Mouse (Mus musculus) left cerebral cortex, postnatal 36 days (tissue): Measurements from ENCODE around the gene Fam222b. TPM values are rescaled to one million over a fixed set of nuclear protein-coding genes. Genes with fewer than 3 reads are reported as not detected.
A peak's percentile ranks its signal among the peaks of the same experiment; 100 is the strongest.

Experiments
- DNase-seq, 2 experiments: peaks; one replicate each; pipeline ENCODE4 v3.0.0; 2021 to 2022; ENCODE audit warnings: low spot score in 2 of 2, mixed read lengths in 1 of 2
- intact Hi-C: fragments of 180-260 bp; cut with DNase I; formaldehyde crosslinking; loops from one replicate; pipeline ENCODE4 v1.15.1; 2025
- microRNA-seq: library from miRNA; unstranded; fragments of <30 nt; microRNA quantifications from one replicate; pipeline ENCODE4 v1.2.0, GENCODE M21; 2022
- total RNA-seq, 2 experiments: library from RNA; stranded (reverse); gene quantifications; 2 replicates each; pipeline ENCODE4 v1.2.3; 2021

The Fam222b gene
- total RNA-seq, 2 experiments from 2014 or later, result 29.0 to 29.7 TPM

- intact Hi-C loops, result loop anchor here (10.0 kb wide), 1 partner anchor 365 kb away; no protein-coding TSS in a partner anchor
- peak; percentile 72 to 76 for DNase-seq
These were observed 95.0 kb downstream of the Fam222b start for GRCm38 (mm10) chr11:78189234-78190040.

DNA sequence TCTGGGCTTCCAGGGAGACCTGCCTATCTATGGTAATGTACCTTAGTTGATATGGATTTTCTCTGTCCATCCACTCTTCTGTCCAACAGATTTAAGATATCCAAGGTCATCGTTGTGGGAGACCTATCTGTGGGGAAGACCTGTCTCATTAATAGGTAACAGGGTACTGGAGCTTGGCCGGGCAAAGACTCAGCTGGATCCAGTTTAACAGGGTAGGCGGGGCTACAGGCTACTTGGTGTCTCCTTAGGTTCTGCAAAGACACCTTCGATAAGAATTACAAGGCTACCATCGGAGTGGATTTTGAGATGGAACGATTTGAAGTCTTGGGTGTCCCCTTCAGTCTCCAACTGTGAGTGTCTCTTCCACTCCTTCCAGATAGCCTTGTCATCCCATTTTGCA, 95.6 kb downstream of the Fam222b start:
- no peak for DNase-seq
- intact Hi-C loops, result no loop called here

DNA sequence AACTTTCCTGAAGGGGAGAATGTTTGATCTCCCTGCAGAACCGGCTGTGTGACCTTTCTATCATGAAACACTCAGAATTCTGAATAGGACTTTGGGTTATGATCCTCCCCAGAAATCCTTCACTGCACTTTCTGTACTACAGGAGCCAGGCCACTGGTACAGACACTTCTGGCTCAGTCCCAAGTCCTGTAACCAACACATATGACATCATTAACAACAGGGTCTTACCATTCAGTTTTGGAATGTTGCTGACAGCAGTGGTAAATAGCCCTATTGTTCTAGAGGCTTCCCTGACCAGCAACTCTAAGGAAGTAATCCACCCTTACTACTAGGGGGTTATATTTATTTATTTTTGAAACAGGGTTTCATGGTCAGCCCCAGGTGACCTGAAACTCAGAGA, 98.7 kb downstream of the Fam222b start, which contains the start of gene Proca1:
Gene Proca1 (plus strand): TSS at position 280 of the 400 bp plus-strand sequence.
- intact Hi-C loops, result no loop called here
- no peak for DNase-seq

DNA sequence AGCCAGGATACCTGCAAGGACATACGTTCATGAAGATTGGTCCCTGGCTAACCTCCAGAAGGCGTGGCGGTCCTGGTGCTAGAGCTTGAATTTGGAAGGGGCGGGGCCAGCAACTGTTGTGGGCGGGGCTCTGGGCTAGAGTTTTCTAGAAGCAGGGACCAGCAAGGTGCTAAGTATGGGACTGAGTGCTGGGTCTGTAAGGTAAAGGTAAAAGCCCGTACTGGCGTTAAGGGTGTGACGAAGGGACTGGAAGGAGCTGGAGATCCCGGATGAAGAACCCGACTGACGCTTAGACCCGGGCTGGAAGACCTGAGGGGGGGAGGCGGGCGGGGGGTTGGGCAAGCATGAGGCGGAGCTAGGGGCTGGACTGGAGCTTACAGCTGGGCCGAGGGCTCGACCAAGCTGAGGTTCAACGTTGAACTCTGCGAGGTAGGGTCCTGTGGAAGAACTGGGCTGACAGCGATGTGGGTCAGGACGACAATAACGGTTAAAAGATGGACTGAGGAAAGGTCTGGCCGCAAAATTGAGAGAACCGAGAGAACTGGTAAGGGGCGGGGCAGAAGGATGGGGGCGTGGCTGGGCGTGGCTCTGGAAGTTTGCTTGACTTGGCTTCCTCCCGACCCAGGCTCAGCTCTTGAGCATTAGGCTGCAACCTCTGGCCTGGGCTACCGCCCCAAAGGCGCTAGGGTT, 100.1 kb downstream of the Fam222b start:
- intact Hi-C loops, result no loop called here
- no peak for DNase-seq

DNA sequence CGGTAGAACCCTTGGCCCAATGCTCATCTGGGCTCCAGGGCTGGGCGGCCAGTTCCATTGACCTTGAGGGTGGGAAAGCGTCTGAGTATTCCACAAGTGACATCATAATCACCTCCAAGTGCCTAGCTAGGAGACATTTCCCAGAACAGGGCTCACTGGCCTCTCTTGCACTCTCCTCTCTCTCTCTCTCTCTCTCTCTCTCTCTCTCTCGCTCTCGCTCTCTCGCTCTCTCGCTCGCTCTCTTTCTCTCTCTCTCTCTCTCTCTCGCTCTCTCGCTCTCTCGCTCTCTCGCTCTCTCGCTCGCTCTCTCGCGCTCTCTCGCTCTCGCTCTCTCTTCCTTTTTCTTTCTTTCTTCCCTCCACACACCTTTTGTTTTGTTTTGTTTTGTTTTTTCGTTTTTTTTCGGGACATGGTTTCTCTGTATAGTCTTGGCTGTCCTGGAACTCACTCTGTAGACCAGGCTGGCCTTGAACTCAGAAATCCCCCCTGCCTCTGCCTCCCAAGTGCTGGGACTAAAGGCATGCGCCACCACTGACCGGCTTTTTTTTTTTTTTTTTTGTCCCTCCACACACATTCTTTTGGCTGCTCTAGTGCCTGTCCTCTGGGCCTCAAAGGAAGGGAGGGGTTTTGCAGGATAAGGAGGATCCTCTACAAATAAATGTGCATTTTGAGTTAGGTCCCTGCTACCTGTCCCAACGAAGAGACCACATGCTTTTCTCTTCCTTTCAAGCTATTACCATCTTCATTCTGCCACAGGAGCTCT, 100.8 kb downstream of the Fam222b start:
- DNase-seq, result no peak
- intact Hi-C loops, result no loop called here

- DNase-seq, result no peak
- intact Hi-C loops, result no loop called here
These were observed 107.9 kb downstream of the Fam222b start for GRCm38 (mm10) chr11:78202372-78202771.

DNA sequence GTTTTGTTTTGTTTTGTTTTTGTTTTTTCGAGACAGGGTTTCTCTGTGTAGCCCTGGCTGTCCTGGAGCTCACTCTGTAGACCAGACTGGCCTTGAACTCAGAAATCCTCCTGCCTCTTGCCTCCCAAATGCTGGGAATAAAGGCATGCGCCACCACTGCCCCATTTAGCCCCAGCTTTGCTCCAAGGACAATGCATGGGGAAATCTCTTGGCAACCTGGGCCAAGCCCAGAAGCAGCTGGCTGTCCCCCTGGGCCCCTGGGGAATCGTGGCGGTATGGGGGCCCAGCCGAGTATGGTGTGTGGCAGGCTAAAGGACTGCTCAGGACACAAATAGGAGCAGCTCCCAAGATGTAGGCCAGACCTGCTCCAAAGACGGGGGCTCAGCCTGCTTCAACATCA, 109.8 kb downstream of the Fam222b start:
- intact Hi-C loops, result no loop called here
- no peak for DNase-seq

- intact Hi-C loops, result no loop called here
These were observed 111.1 kb downstream of the Fam222b start for GRCm38 (mm10) chr11:78205361-78206206.

More at GRCm38 (mm10) chr11:78205361-78206206, 111.1 kb downstream of the Fam222b start:
- DNase-seq, result no peak

Small RNA genes lying within 50 kb of the gene (microRNA-seq; reads per million reads assigned to microRNA genes)
- gene Mir144 (10.7 reads per million, percentile 30 among the genes with 10 or more reads in this experiment), gene Mir451a (not detected), gene Mir451b (not detected), gene Mir7653 (1.0 reads per million)

Other genes with a start within 250 kb of the Fam222b start
- gene Pipox, start 200.6 kb upstream of the Fam222b start, total RNA-seq, result 1 to 10 TPM in 1 of 2 experiments, under 1 TPM in 1; 0.25 to 1.4 TPM
- gene Sez6, start 163.9 kb upstream of the Fam222b start, total RNA-seq, result 100 to 1,000 TPM; 150 to 165 TPM
- 10 to 100 TPM; 51.7 to 63.6 TPM for gene Phf12, start 111.9 kb upstream of the Fam222b start, total RNA-seq
- 1 to 10 TPM; 7.2 to 8.0 TPM for gene Dhrs13, start 62.4 kb upstream of the Fam222b start, total RNA-seq
- 100 to 1,000 TPM in 1 of 2 experiments, 10 to 100 TPM in 1; 89.5 to 103 TPM for gene Flot2, start 56.7 kb upstream of the Fam222b start, total RNA-seq
- gene Eral1, start 14.3 kb upstream of the Fam222b start, total RNA-seq, result 10 to 100 TPM; 18.9 to 19.1 TPM
- 10 to 100 TPM; 10.5 to 12.5 TPM for gene Traf4, start 70.9 kb downstream of the Fam222b start, total RNA-seq
- 1 to 10 TPM; 2.7 to 3.2 TPM for gene Nek8, start 82.0 kb downstream of the Fam222b start, total RNA-seq
- gene Tlcd1, start 82.1 kb downstream of the Fam222b start, total RNA-seq, result 10 to 100 TPM; 32.5 to 36.1 TPM
- 100 to 1,000 TPM; 673 to 732 TPM for gene Rpl23a, start 88.9 kb downstream of the Fam222b start, total RNA-seq
- gene Rab34, start 93.8 kb downstream of the Fam222b start, total RNA-seq, result 10 to 100 TPM; 20.5 to 28.0 TPM
- gene Proca1, start 98.7 kb downstream of the Fam222b start, total RNA-seq, result 1 to 10 TPM; 6.6 to 8.7 TPM
- 10 to 100 TPM; 61.0 to 64.6 TPM for gene Sdf2, start 151.1 kb downstream of the Fam222b start, total RNA-seq
- gene Supt6, start 151.3 kb downstream of the Fam222b start, total RNA-seq, result 100 to 1,000 TPM in 1 of 2 experiments, 10 to 100 TPM in 1; 95.1 to 100 TPM
- 100 to 1,000 TPM; 177 TPM for gene 2610507B11Rik, start 167.1 kb downstream of the Fam222b start, total RNA-seq
- gene BC030499, start 196.2 kb downstream of the Fam222b start, total RNA-seq, result 10 to 100 TPM; 11.3 to 25.5 TPM
- 10 to 100 TPM in 1 of 2 experiments, 1 to 10 TPM in 1; 7.3 to 13.8 TPM for gene Spag5, start 206.9 kb downstream of the Fam222b start, total RNA-seq
- 100 to 1,000 TPM; 746 to 852 TPM for gene Aldoc, start 228.3 kb downstream of the Fam222b start, total RNA-seq
- gene Pigs, start 233.8 kb downstream of the Fam222b start, total RNA-seq, result 10 to 100 TPM; 64.4 to 68.5 TPM
- gene Unc119, start 248.8 kb downstream of the Fam222b start, total RNA-seq, result 10 to 100 TPM; 30.6 to 31.3 TPM